Mouse (Mus musculus) E14TG2a.4 (cell line): ENCODE data around the gene Ccdc113.

Source experiments
- CTCF ChIP-seq: conservative IDR thresholded peaks from 2 replicates; pipeline ENCODE4 v1.5.1; 2014; ENCODE audit warnings: low read length
- NANOG ChIP-seq: IDR thresholded peaks from 2 replicates; pipeline ENCODE4 v1.6.1; 2014; ENCODE audit warnings: borderline replicate concordance, low read length, mixed read lengths

GRCm38 (mm10) chr8:95601306-95601705 lies 67.4 kb downstream of the Ccdc113 start:
- no peak for TF ChIP-seq NANOG
- TF ChIP-seq CTCF: no peak
